Mouse (Mus musculus): ENCODE results near the gene Dcun1d3. TPM values are rescaled to one million over a fixed set of nuclear protein-coding genes. Genes with fewer than 3 reads are reported as not detected.

The Dcun1d3 gene
- polyA plus RNA-seq, 1 experiment from 2014 or later = 18.2 TPM

GRCm38 (mm10) chr7:119864500-119864899, 31.6 kb downstream of the Dcun1d3 start:
- Histone ChIP-seq H3K9ac (replicated peaks) (no peak overlapping the region), H3K27ac (replicated peaks) (no peak overlapping the region), H3K27me3 (no peaks in the 10 kb centered on the region), H3K4me3 (no peak overlapping the region), H3K36me3 (no peaks in the 10 kb centered on the region; the same call in 1 of the 2 replicates), H3K9me3 (no peaks in the 10 kb centered on the region), H3K4me2 (replicated peaks) (no peak overlapping the region), H3K4me1 (peaks cover 15% of the 10 kb centered on the region)
- WGBS = 91% methylated on average over 5 of the region's 5 CpGs
- no peak for ATAC-seq (replicated peaks)

GRCm38 (mm10) chr7:119862167-119862566, 33.9 kb downstream of the Dcun1d3 start:
- Histone ChIP-seq H3K27ac (replicated peaks) (peak overlapping the region; percentile 51), H3K36me3 (peaks cover 13% of the 10 kb centered on the region), H3K4me1 (peaks cover 15% of the 10 kb centered on the region), H3K4me3 (no peak overlapping the region), H3K9ac (replicated peaks) (no peak overlapping the region), H3K27me3 (no peaks in the 10 kb centered on the region), H3K4me2 (replicated peaks) (no peak overlapping the region), H3K9me3 (no peaks in the 10 kb centered on the region)
- ATAC-seq (replicated peaks) = 0 out of 2 replicates have a peak, but pooled peaks have one; percentile 15
- 32% methylated on average over 1 of the region's 1 CpGs for whole genome bisulfite sequencing

- peak; percentile 82 for ATAC-seq (replicated peaks)
- no peaks in the 10 kb centered on the region for H3K9me3 ChIP-seq
- no peaks in the 10 kb centered on the region for H3K27me3 ChIP-seq
- WGBS = 11% methylated on average over 6 of the region's 6 CpGs
- H3K4me1 ChIP-seq = peaks cover 15% of the 10 kb centered on the region
- 0 out of 2 replicates have a peak overlapping the region, but pooled peaks have one; percentile 13 for H3K9ac ChIP-seq (replicated peaks)
- H3K4me2 ChIP-seq (replicated peaks) = no peak overlapping the region
- H3K27ac ChIP-seq (replicated peaks) = peak overlapping the region; percentile 51
- peaks cover 13% of the 10 kb centered on the region for H3K36me3 ChIP-seq
- no peak overlapping the region for H3K4me3 ChIP-seq
Observed at GRCm38 (mm10) chr7:119861335-119862091, 34.6 kb downstream of the Dcun1d3 start.

- Histone ChIP-seq H3K4me2 (replicated peaks) (no peak overlapping the region), H3K27ac (replicated peaks) (peak overlapping the region; percentile 51), H3K9ac (replicated peaks) (no peak overlapping the region), H3K4me3 (no peak overlapping the region), H3K4me1 (peaks cover 15% of the 10 kb centered on the region), H3K36me3 (peaks cover 13% of the 10 kb centered on the region), H3K9me3 (no peaks in the 10 kb centered on the region), H3K27me3 (no peaks in the 10 kb centered on the region)
- no peak for ATAC-seq (replicated peaks)
Observed at GRCm38 (mm10) chr7:119860971-119861334, 35.1 kb downstream of the Dcun1d3 start.

GRCm38 (mm10) chr7:119860554-119860953, 35.5 kb downstream of the Dcun1d3 start:
- 93% methylated on average over 2 of the region's 2 CpGs for WGBS
- no peak overlapping the region for H3K9ac ChIP-seq (replicated peaks)
- no peak overlapping the region for H3K4me2 ChIP-seq (replicated peaks)
- no peak overlapping the region for H3K27ac ChIP-seq (replicated peaks)
- no peaks in the 10 kb centered on the region for H3K9me3 ChIP-seq
- peaks cover 15% of the 10 kb centered on the region for H3K4me1 ChIP-seq
- no peak overlapping the region for H3K4me3 ChIP-seq
- no peaks in the 10 kb centered on the region for H3K27me3 ChIP-seq
- no peak for ATAC-seq (replicated peaks)
- H3K36me3 ChIP-seq = peaks cover 13% of the 10 kb centered on the region

- 86% methylated on average over 3 of the region's 3 CpGs for WGBS
- H3K27ac ChIP-seq (replicated peaks) = no peak overlapping the region
- no peaks in the 10 kb centered on the region for H3K27me3 ChIP-seq
- ATAC-seq (replicated peaks) = no peak
- no peak overlapping the region for H3K4me2 ChIP-seq (replicated peaks)
- H3K9me3 ChIP-seq = no peaks in the 10 kb centered on the region
- H3K36me3 ChIP-seq = peaks cover 13% of the 10 kb centered on the region
- H3K4me3 ChIP-seq = no peak overlapping the region
- H3K9ac ChIP-seq (replicated peaks) = no peak overlapping the region
- H3K4me1 ChIP-seq = peaks cover 15% of the 10 kb centered on the region
Observed at GRCm38 (mm10) chr7:119860116-119860515, 36.0 kb downstream of the Dcun1d3 start.

- H3K9ac ChIP-seq (replicated peaks) = no peak overlapping the region
- H3K4me2 ChIP-seq (replicated peaks) = no peak overlapping the region
- peaks cover 13% of the 10 kb centered on the region for H3K36me3 ChIP-seq
- ATAC-seq (replicated peaks) = no peak
- H3K4me3 ChIP-seq = no peak overlapping the region
- H3K9me3 ChIP-seq = no peaks in the 10 kb centered on the region
- H3K4me1 ChIP-seq = peaks cover 15% of the 10 kb centered on the region
- 75% methylated on average over 6 of the region's 6 CpGs for WGBS
- no peak overlapping the region for H3K27ac ChIP-seq (replicated peaks)
- no peaks in the 10 kb centered on the region for H3K27me3 ChIP-seq
Observed at GRCm38 (mm10) chr7:119859476-119859875, 36.6 kb downstream of the Dcun1d3 start.

GRCm38 (mm10) chr7:119855031-119855430, 41.1 kb downstream of the Dcun1d3 start:
- Histone ChIP-seq H3K9ac (replicated peaks) (no peak overlapping the region), H3K4me2 (replicated peaks) (no peak overlapping the region), H3K27ac (replicated peaks) (no peak overlapping the region), H3K27me3 (no peaks in the 10 kb centered on the region), H3K36me3 (peaks cover 17% of the 10 kb centered on the region), H3K9me3 (no peaks in the 10 kb centered on the region), H3K4me3 (no peak overlapping the region), H3K4me1 (no peaks in the 10 kb centered on the region)
- no peak for ATAC-seq (replicated peaks)

GRCm38 (mm10) chr7:119854362-119854761, 41.7 kb downstream of the Dcun1d3 start:
- ATAC-seq (replicated peaks) = no peak
- peaks cover 17% of the 10 kb centered on the region for H3K36me3 ChIP-seq
- no peaks in the 10 kb centered on the region for H3K9me3 ChIP-seq
- no peak overlapping the region for H3K4me2 ChIP-seq (replicated peaks)
- 96% methylated on average over 2 of the region's 2 CpGs for WGBS
- no peaks in the 10 kb centered on the region for H3K27me3 ChIP-seq
- no peak overlapping the region for H3K27ac ChIP-seq (replicated peaks)
- no peaks in the 10 kb centered on the region for H3K4me1 ChIP-seq
- H3K9ac ChIP-seq (replicated peaks) = no peak overlapping the region
- no peak overlapping the region for H3K4me3 ChIP-seq

GRCm38 (mm10) chr7:119853186-119853585, 42.9 kb downstream of the Dcun1d3 start:
- Histone ChIP-seq H3K4me2 (replicated peaks) (no peak overlapping the region), H3K4me3 (no peak overlapping the region), H3K27me3 (no peaks in the 10 kb centered on the region), H3K27ac (replicated peaks) (no peak overlapping the region), H3K9ac (replicated peaks) (no peak overlapping the region), H3K4me1 (no peaks in the 10 kb centered on the region), H3K9me3 (no peaks in the 10 kb centered on the region), H3K36me3 (peaks cover 11% of the 10 kb centered on the region)
- WGBS = 94% methylated on average over 1 of the region's 1 CpGs
- ATAC-seq (replicated peaks) = no peak

GRCm38 (mm10) chr7:119852494-119852893, 43.6 kb downstream of the Dcun1d3 start:
- Histone ChIP-seq H3K9ac (replicated peaks) (no peak overlapping the region), H3K9me3 (no peaks in the 10 kb centered on the region), H3K4me3 (no peak overlapping the region), H3K4me2 (replicated peaks) (no peak overlapping the region), H3K4me1 (no peaks in the 10 kb centered on the region), H3K36me3 (peaks cover 4% of the 10 kb centered on the region), H3K27me3 (no peaks in the 10 kb centered on the region), H3K27ac (replicated peaks) (no peak overlapping the region)
- no peak for ATAC-seq (replicated peaks)

- Histone ChIP-seq H3K27me3 (no peaks in the 10 kb centered on the region), H3K9me3 (no peaks in the 10 kb centered on the region), H3K4me3 (no peak overlapping the region), H3K9ac (replicated peaks) (no peak overlapping the region), H3K27ac (replicated peaks) (no peak overlapping the region), H3K36me3 (peaks cover 3% of the 10 kb centered on the region; the same call in 1 of the 2 replicates), H3K4me2 (replicated peaks) (no peak overlapping the region), H3K4me1 (no peaks in the 10 kb centered on the region)
- WGBS = 82% methylated on average over 5 of the region's 5 CpGs
- no peak for ATAC-seq (replicated peaks)
Observed at GRCm38 (mm10) chr7:119850737-119851136, 45.4 kb downstream of the Dcun1d3 start.

GRCm38 (mm10) chr7:119849096-119849495, 47.0 kb downstream of the Dcun1d3 start:
- Histone ChIP-seq H3K4me3 (no peak overlapping the region), H3K9ac (replicated peaks) (no peak overlapping the region), H3K4me1 (no peaks in the 10 kb centered on the region), H3K27ac (replicated peaks) (no peak overlapping the region), H3K27me3 (no peaks in the 10 kb centered on the region), H3K36me3 (peaks cover under 1% of the 10 kb centered on the region; the same call in 1 of the 2 replicates), H3K9me3 (no peaks in the 10 kb centered on the region), H3K4me2 (replicated peaks) (no peak overlapping the region)
- 0 out of 2 replicates have a peak, but pooled peaks have one; percentile 41 for ATAC-seq (replicated peaks)
- WGBS = 0% methylated on average over 1 of the region's 1 CpGs

Data from forebrain, embryonic 15.5 days (tissue).